Mouse (Mus musculus) neural tube, embryonic 13.5 days (tissue): Measurements from ENCODE around the gene Tirap. TPM values are rescaled to one million over a fixed set of nuclear protein-coding genes. Genes with fewer than 3 reads are reported as not detected.
A peak's percentile ranks its signal among the peaks of the same experiment; 100 is the strongest.

Source experiments
- ATAC-seq: fragments of 200-750 bp; cut with Nextera tagmentation; 2 replicates; pipeline ENCODE4 v1.8.0; 2017; ENCODE audit warnings: low read depth, mild to moderate bottlenecking, moderate TSS enrichment, moderate library complexity
- H3K27ac ChIP-seq: fragments of 300-500 bp; sonication (generic); replicated peaks from 2 replicates; pipeline ENCODE4 v1.5.1; 2015; ENCODE audit warnings: moderate library complexity, mild to moderate bottlenecking, inconsistent platforms
- H3K27me3 ChIP-seq: fragments of 300-500 bp; sonication (generic); 2 replicates; pipeline ENCODE4 v1.6.1; 2015; ENCODE audit warnings: mild to moderate bottlenecking, inconsistent platforms
- H3K36me3 ChIP-seq: fragments of 300-500 bp; sonication (generic); 2 replicates; pipeline ENCODE4 v1.6.1; 2015; ENCODE audit warnings: mild to moderate bottlenecking, inconsistent platforms
- H3K4me1 ChIP-seq: fragments of 300-500 bp; sonication (generic); replicated peaks from 2 replicates; pipeline ENCODE4 v1.6.1; 2015; ENCODE audit warnings: inconsistent platforms
- H3K4me2 ChIP-seq: fragments of 300-500 bp; sonication (generic); 2 replicates; pipeline ENCODE4 v1.6.1; 2015; ENCODE audit warnings: inconsistent platforms, mild to moderate bottlenecking, moderate library complexity
- H3K4me3 ChIP-seq: fragments of 300-500 bp; sonication (generic); 2 replicates; pipeline ENCODE4 v1.5.1; 2015; ENCODE audit warnings: mild to moderate bottlenecking, inconsistent platforms
- H3K9ac ChIP-seq: fragments of 300-500 bp; sonication (generic); 2 replicates; pipeline ENCODE4 v1.6.1; 2015; ENCODE audit warnings: moderate library complexity, mild to moderate bottlenecking, inconsistent platforms
- H3K9me3 ChIP-seq: fragments of 300-500 bp; sonication (generic); 2 replicates; pipeline ENCODE4 v1.6.1; 2016; ENCODE audit warnings: inconsistent platforms
- WGBS: fragments of 180-500 bp; shearing (Covaris S2); methylation state at CpG from one replicate; pipeline ENCODE4 v1.1.7; 2015; 5-methylcytosine and 5-hydroxymethylcytosine counted together
- polyA plus RNA-seq: library from polyadenylated mRNA; unstranded; fragments of >200 nt; fragmentation: Nextera tagmentation; extraction: Ambion mirVana; gene quantifications from 2 replicates; pipeline ENCODE4 v1.2.1, GENCODE M21; 2015

Gene Tirap
- polyA plus RNA-seq, 1 experiment from 2014 or later: 6.6 TPM

DNA sequence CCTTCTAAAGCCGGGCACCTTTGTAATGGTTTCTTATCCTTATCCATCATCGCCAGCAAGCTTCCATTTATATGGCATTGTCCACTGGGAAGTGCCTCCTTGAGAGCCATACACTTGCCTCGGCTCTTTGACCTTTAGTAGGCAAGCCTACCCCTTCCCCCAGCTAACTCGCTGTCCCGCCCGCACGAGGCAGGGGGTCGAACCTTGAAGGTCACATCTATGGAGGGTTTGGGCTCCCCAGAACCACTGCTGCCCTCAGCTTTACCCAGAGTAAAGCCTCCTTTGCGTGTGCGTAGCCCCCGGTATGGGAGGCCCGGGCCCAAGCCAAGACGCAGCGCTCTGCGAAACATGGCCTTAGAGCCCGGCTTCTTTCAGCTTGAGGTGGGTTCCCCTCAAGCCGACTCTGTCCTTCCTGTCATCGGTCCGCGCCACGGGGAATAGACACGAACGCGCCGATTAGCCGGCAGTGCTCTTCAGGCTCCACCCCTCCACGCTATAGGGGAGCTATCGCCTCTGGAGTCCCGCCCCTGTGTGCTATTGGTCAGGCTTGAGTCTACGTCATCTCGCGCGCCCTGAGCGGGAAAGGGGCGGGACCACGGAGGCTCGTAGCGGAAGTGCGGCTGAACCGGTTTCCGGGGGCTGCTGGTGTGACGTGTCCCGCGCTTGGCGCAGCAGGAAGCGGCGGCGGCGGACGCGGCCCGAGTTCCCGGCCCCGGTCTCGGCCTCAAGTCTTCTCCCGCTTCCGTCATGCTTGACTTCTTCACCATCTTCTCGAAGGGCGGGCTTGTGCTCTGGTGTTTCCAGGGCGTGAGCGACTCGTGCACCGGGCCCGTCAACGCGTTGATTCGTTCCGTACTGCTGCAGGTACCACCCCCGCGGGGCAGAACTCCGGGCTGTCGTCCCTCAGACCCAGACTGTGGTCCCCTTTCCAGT is 10.7 kb upstream of the Tirap start, which contains the start of gene Foxred1:
TSS of gene Foxred1 (minus strand) at position 514 of the 933 bp plus-strand sequence.
- Histone ChIP-seq H3K36me3 (peaks cover 64% of the 10 kb centered on the region), H3K4me3 (peak within 1 kb of the TSS; percentile 79), H3K4me2 (peak within 1 kb of the TSS; percentile 84), H3K27me3 (no peaks in the 10 kb centered on the region), H3K27ac (peak within 1 kb of the TSS; percentile 95), H3K9me3 (no peaks in the 10 kb centered on the region), H3K4me1 (peaks cover 24% of the 10 kb centered on the region), H3K9ac (peak within 1 kb of the TSS; percentile 89)
- under 1% methylated on average over 72 of the region's 72 CpGs for WGBS
- peak; percentile 100 for ATAC-seq

DNA sequence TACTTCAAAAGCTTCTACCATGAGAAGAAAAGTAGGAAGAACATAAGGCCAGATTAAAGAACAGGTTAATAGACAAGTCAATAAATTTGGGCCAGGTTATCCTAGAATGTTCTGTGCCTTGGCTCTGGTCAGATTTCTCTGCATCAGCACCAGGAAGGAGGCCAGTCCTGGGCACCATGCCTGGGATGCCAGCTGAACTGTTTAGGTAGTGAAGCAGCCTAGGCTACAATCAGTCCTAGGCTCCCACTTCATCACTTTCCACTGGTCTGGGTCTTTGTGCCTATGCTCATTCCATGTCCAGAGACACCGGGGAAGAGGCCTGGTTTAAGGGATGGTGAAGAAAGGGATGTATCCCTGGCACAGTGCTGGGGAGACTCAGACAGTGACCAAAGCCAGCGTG is 4.3 kb upstream of the Tirap start:
- Histone ChIP-seq H3K4me1 (peaks cover 13% of the 10 kb centered on the region), H3K9ac (no peak overlapping the region), H3K9me3 (no peaks in the 10 kb centered on the region), H3K4me2 (no peak overlapping the region), H3K27me3 (no peaks in the 10 kb centered on the region), H3K36me3 (peaks cover 55% of the 10 kb centered on the region), H3K4me3 (no peak overlapping the region), H3K27ac (no peak overlapping the region)
- WGBS: 97% methylated on average over 2 of the region's 2 CpGs
- ATAC-seq: no peak

DNA sequence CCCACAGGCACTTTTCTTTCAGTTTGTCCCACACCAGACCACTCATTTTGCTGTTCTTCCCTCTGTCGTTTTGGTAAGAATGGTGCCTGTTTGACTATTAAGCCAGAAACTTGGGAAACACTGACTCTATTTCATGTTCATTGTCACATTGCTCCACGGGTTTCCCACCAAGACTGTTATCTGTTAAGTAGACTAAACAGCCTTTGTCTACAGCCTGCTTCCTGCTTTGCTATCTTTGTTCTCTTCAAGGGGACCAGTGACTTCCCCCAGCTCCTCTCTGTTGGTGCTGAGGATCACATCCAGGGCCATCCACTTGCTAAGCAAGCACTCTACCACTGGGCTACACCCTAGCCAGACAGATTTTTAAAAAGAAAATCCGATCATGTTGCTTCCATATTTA is 3.4 kb upstream of the Tirap start:
- H3K4me2 ChIP-seq: no peak overlapping the region
- WGBS: 66% methylated on average over 3 of the region's 3 CpGs

DNA sequence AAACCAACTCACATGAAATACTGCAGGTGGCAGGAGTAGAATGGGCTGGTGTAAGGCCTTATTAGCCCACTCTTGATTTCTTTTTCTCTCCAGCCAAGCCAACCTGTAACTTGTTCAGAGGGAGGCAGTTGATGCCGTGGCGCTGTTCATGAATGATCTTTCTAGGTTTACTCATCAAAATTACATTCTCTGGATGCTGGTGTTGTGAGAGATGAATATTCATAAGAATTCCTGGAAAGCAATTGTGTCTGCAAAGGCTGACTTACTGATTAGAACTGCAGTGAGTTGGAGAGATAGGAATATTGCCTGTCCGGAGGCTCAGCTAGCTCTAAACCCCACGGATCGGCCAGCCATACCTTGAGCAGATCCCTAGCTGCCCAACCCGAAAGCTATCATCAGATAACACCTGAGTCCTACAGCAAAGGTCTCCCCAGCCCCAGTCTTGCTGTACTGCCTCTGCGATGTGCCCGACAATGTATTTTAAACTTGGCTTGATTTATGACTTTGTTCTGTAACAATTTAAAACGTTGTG is 504 bp upstream of the Tirap start:
- peak overlapping the region; percentile 72 for H3K4me2 ChIP-seq
- H3K9ac ChIP-seq: peak overlapping the region; percentile 78; the same call in 1 of the 2 replicates
- no peaks in the 10 kb centered on the region for H3K27me3 ChIP-seq
- 52% methylated on average over 9 of the region's 9 CpGs for WGBS
- no peak overlapping the region; the same call in 1 of the 2 replicates for H3K27ac ChIP-seq
- H3K4me3 ChIP-seq: peak overlapping the region; percentile 59
- peaks cover 17% of the 10 kb centered on the region for H3K4me1 ChIP-seq
- H3K9me3 ChIP-seq: no peaks in the 10 kb centered on the region
- peaks cover 20% of the 10 kb centered on the region for H3K36me3 ChIP-seq
- ATAC-seq: no peak

More for the DNA sequence above, 3.4 kb upstream of the Tirap start:
- Histone ChIP-seq H3K27me3 (no peaks in the 10 kb centered on the region), H3K9ac (no peak overlapping the region), H3K4me3 (no peak overlapping the region), H3K36me3 (peaks cover 49% of the 10 kb centered on the region), H3K4me1 (peaks cover 17% of the 10 kb centered on the region), H3K9me3 (no peaks in the 10 kb centered on the region), H3K27ac (no peak overlapping the region)
- ATAC-seq: no peak

DNA sequence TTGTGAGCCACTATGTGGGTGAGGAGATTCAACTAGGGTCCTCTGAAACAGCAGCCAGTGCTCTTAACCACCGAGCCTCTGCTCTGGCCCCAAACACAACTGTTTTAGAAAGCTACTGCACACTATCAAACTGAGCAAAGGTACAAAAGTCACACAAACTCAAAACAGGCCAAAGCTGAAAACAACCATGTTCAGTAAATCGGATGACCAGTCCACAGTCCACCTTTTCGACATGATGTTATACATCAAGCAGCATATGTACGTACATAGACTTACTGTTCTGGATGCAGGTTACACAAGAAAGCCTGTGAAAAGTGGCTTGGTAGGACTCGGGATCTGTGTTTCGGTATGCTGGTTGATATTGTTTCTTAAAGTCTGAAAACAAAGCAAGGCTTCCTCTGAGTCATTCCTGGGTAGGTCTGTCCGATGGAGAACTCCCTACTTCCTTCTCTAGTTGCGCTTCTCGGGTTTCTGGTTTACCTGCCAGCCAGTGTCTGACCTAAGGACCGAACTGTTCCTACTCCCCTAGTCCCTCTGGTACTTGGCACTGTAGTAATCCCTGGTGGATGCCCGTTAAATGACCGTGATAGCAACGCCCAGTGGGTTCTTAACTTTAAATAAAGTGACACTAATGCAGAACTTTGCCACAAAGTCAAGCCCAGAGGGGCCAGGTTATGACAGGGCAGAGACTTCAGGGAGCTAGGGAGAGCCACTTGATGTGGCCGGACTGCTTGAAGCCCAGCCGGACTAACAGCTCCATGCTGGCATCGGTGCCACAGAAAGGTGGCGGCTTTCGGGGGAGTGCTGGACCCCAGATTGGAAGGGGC is 933 bp downstream of the Tirap start:
- Histone ChIP-seq H3K27me3 (no peaks in the 10 kb centered on the region), H3K27ac (no peak overlapping the region), H3K9ac (peak overlapping the region; percentile 78), H3K9me3 (no peaks in the 10 kb centered on the region), H3K4me2 (peak overlapping the region; percentile 72), H3K36me3 (peaks cover 5% of the 10 kb centered on the region; the same call in 1 of the 2 replicates), H3K4me3 (peak overlapping the region; percentile 59), H3K4me1 (peaks cover 17% of the 10 kb centered on the region)
- 26% methylated on average over 18 of the region's 18 CpGs for WGBS
- peak; percentile 66 for ATAC-seq

DNA sequence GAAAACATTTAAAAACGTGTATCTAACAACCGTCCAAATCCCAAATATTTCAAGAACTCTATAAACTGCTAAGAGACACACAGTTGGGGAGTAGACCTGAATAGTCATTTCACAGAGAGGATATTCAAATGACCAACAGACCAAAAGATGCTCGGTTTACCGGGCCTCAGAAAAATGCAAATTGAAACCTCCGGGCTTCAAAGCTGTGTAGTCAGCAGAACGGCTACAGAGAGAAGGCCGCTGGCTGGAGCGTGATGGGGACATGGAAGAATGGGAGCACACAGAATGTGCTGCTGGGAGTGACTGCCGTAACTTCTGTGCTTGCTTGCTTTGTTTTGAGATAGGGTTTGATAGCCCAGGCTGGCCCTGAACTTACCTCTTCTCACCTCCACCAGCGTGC is 1.7 kb downstream of the Tirap start:
- no peak overlapping the region for H3K9ac ChIP-seq
- peaks cover 17% of the 10 kb centered on the region for H3K4me1 ChIP-seq
- no peaks in the 10 kb centered on the region for H3K36me3 ChIP-seq
- H3K27ac ChIP-seq: no peak overlapping the region
- 73% methylated on average over 10 of the region's 10 CpGs for WGBS
- H3K9me3 ChIP-seq: no peaks in the 10 kb centered on the region
- no peak overlapping the region for H3K4me2 ChIP-seq
- no peak overlapping the region for H3K4me3 ChIP-seq
- ATAC-seq: no peak
- no peaks in the 10 kb centered on the region for H3K27me3 ChIP-seq

DNA sequence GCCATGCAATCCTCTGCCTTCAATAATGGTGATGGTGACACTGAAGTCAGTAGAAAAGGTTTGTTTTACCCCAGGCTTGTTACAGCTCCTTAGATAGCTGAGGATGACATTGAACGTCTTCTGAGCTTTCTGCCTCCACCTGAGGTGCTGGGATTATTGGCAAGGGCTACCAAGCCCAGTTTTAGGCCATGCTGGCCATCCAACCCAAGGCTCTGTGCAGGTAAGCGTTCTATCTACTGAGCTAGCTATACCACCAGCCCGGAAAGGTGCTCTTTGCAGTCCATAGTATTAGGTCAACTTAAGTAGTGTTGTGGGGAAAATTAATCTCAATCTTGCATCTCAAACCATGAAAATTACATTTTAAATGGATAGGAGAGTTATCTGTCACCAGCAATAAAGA is 2.5 kb downstream of the Tirap start:
- no peak for ATAC-seq

DNA sequence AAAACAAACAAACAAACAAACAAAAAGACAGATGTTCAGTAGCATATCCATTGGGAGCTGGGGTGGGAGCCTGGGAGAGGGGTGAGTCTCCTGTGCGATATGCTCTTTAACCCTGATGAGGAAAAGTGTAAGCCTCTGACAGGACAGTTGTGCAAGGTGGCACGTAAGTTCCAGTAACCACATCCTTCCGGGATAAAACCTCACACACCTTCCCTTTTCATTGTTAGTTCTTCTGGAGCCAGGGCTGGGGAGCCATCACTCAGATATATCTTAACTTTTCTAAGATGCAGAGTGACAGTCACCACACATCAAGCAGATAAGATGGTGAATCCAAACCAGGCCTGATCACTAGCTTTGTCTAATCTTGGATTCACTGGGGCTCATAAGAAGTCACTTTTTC is 6.0 kb downstream of the Tirap start:
- Histone ChIP-seq H3K4me1 (peaks cover under 1% of the 10 kb centered on the region; the same call in 1 of the 2 replicates), H3K4me2 (no peak overlapping the region), H3K9ac (no peak overlapping the region), H3K27me3 (no peaks in the 10 kb centered on the region), H3K27ac (no peak overlapping the region), H3K9me3 (no peaks in the 10 kb centered on the region), H3K4me3 (no peak overlapping the region), H3K36me3 (peaks cover 8% of the 10 kb centered on the region; the same call in 1 of the 2 replicates)
- 97% methylated on average over 3 of the region's 3 CpGs for WGBS
- no peak for ATAC-seq

More for the DNA sequence above, 2.5 kb downstream of the Tirap start:
- 90% methylated on average over 3 of the region's 3 CpGs for WGBS
- no peak overlapping the region for H3K4me3 ChIP-seq
- H3K4me2 ChIP-seq: no peak overlapping the region
- H3K27ac ChIP-seq: no peak overlapping the region
- no peaks in the 10 kb centered on the region for H3K36me3 ChIP-seq
- H3K9me3 ChIP-seq: no peaks in the 10 kb centered on the region
- no peaks in the 10 kb centered on the region for H3K27me3 ChIP-seq
- H3K4me1 ChIP-seq: peaks cover 17% of the 10 kb centered on the region
- no peak overlapping the region for H3K9ac ChIP-seq

DNA sequence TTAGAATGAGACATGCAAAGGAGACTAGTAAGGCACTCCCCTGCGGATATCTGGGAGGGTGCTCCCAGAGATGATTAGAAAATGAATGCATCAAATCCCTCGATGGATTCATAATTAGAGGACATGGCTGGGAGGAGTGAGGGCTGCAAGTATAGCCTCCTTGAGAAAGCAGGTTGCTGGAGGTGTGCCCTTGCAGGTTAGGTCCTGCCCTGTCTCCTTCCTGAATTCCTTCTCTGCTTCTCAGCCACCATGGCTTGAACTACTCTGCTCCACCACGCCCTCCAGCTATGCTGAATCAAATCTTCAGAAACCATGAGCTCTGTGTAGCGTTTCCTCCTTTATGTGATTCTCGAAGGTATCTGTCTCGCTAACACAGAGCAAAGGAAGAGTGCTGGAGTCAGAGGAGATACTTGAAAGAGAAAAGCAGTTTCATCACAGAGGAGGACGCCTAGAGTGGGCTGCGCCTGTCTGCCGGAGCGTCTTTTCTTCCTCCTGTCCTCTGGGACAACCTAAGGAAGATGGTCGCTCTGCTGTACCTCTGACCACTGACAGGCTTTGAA is 7.0 kb downstream of the Tirap start:
- Histone ChIP-seq H3K36me3 (peaks cover 18% of the 10 kb centered on the region; the same call in 1 of the 2 replicates), H3K9me3 (no peaks in the 10 kb centered on the region), H3K27me3 (no peaks in the 10 kb centered on the region), H3K27ac (no peak overlapping the region), H3K4me1 (no peaks in the 10 kb centered on the region), H3K4me2 (no peak overlapping the region), H3K4me3 (no peak overlapping the region), H3K9ac (no peak overlapping the region)
- WGBS: 80% methylated on average over 11 of the region's 11 CpGs
- no peak for ATAC-seq

DNA sequence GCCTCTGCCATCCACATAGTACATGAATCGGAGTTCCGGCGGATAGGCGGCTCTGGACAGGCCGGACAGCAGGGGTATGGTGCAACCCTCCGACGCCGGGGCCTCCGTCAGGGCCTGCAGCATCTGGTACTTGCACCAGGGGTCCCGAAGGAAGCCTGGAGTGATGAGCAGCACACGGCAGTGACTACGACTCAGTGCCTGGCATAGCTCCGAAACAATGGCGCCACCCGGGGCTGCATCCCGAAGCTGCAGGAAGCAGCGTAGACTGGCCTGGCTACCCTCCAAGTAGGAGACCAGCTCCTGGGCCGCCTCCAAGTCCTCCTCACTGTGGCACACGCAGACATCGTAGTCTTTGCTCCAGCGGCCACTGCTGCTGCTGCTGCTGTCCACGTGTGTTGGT is 11.4 kb downstream of the Tirap start:
- WGBS: 69% methylated on average over 22 of the region's 22 CpGs
- Histone ChIP-seq H3K4me3 (no peak overlapping the region), H3K4me2 (no peak overlapping the region), H3K4me1 (no peaks in the 10 kb centered on the region), H3K27me3 (no peaks in the 10 kb centered on the region), H3K27ac (no peak overlapping the region), H3K9ac (no peak overlapping the region), H3K36me3 (peaks cover 24% of the 10 kb centered on the region; the same call in 1 of the 2 replicates), H3K9me3 (no peaks in the 10 kb centered on the region)
- ATAC-seq: peak; percentile 57

DNA sequence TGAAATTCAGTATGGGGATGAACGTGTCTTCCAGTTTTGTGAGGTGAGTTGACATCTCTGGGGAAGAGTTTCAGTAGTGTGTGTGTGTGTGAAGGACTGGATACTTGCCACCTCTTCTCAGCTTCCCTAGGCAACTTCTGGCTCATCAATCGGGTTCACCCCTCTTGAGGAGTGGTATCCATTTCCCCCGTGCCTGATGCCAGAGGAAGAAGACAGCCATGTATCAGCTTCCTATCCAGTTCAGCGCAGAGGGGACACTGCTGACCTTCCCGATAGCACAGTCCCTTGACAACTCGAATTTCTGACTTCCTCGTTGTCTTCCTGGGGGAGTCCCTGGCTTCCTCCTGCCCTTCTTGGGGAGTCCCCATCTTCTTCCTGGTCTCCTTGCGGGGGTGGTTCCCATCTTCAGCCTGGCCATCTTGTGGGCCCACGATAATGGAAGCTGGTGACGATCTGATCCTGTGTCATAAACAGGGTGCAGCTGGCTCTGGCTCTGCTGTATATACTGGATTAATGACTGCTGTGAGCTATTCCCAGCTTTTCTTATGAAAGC is 12.7 kb downstream of the Tirap start:
- no peak for ATAC-seq
- H3K27ac ChIP-seq: no peak overlapping the region
- H3K4me3 ChIP-seq: no peak overlapping the region
- H3K27me3 ChIP-seq: no peaks in the 10 kb centered on the region
- H3K36me3 ChIP-seq: peaks cover 24% of the 10 kb centered on the region; the same call in 1 of the 2 replicates
- H3K4me2 ChIP-seq: no peak overlapping the region
- no peaks in the 10 kb centered on the region for H3K9me3 ChIP-seq
- H3K9ac ChIP-seq: no peak overlapping the region
- H3K4me1 ChIP-seq: no peaks in the 10 kb centered on the region
- 87% methylated on average over 10 of the region's 10 CpGs for WGBS
